19 mouse cellular contexts compared by ENCODE assay signal in the genomic region with DNA sequence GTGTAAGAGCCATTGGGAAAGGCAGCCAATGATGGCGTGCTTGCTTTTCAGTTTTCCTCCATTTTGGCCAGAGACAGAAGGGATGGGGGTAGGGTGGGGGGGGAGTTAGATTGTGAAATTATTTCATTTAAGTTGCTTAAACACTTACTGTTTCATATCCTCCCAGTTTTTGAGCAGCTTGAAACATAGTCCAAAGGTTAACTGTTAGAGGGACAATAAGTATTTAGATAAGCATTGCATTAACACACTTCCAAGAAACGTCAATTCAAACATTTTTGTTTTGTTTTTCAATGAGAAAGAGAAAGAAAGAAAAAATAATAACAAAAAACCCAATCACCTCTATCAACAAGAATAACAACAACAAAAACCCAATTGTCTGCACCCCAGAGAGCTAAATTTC.
A peak's percentile ranks its signal among the peaks of the same experiment; 100 is the strongest.
DNase-seq lines count a peak whose midpoint lies in the region; ATAC-seq lines count a peak whose summit lies in the region.
"Had no signal": no experiment of that assay in that cellular context is flagged by ENCODE, and none has a peak within 500 bp of the region (broad histone marks: within the 10 kb centered on the region; RNA-seq: fewer than 3 reads in every experiment).

No protein-coding gene starts in this region.

- H3K27me3 ChIP-seq in heart, embryonic 16.5 days (ENCODE audit: control insufficient read depth, insufficient read depth, low read length), result no peaks in the 10 kb centered on the region
- no peaks in the 10 kb centered on the region for H3K27me3 ChIP-seq in lung, embryonic 15.5 days
- H3K27me3 ChIP-seq in limb, embryonic 13.5 days, result no peaks in the 10 kb centered on the region

- no peak overlapping the region for H3K4me3 ChIP-seq in heart, embryonic 16.5 days (ENCODE audit: low read length)
- no peak overlapping the region for H3K4me3 ChIP-seq in lung, embryonic 15.5 days
- no peak overlapping the region for H3K4me3 ChIP-seq in limb, embryonic 13.5 days
- H3K4me3 ChIP-seq: erythroblast, embryonic 14.5 days had no signal

- no peaks in the 10 kb centered on the region for H3K9me3 ChIP-seq in heart, embryonic 16.5 days (replicated peaks; ENCODE audit: control insufficient read depth, low read length)
- H3K9me3 ChIP-seq in lung, embryonic 15.5 days, result no peaks in the 10 kb centered on the region
- H3K9me3 ChIP-seq in limb, embryonic 13.5 days, result no peaks in the 10 kb centered on the region

- peaks cover 27% of the 10 kb centered on the region for H3K36me3 ChIP-seq in heart, embryonic 16.5 days (ENCODE audit: control insufficient read depth, insufficient read depth)
- H3K36me3 ChIP-seq in lung, embryonic 15.5 days, result peaks cover 20% of the 10 kb centered on the region
- H3K36me3 ChIP-seq in limb, embryonic 13.5 days, result peaks cover 33% of the 10 kb centered on the region
- H3K36me3 ChIP-seq: G1E had no signal

- 79% methylated on average over 2 of the region's 2 CpGs for WGBS in heart, embryonic 16.5 days
- WGBS in lung, embryonic 15.5 days, result 57% methylated on average over 2 of the region's 2 CpGs
- WGBS in limb, embryonic 13.5 days, result 38% methylated on average over 2 of the region's 2 CpGs

- H3K27ac ChIP-seq in heart, embryonic 16.5 days (ENCODE audit: low read length), result peak overlapping the region; percentile 52; the same call in 1 of the 2 replicates
- H3K27ac ChIP-seq in lung, embryonic 15.5 days, result peak overlapping the region; percentile 80
- H3K27ac ChIP-seq in limb, embryonic 13.5 days, result no peak overlapping the region

- peaks cover 54% of the 10 kb centered on the region for H3K4me1 ChIP-seq in heart, embryonic 16.5 days (ENCODE audit: control insufficient read depth, insufficient read depth, low read length)
- peaks cover 52% of the 10 kb centered on the region for H3K4me1 ChIP-seq in lung, embryonic 15.5 days
- H3K4me1 ChIP-seq in limb, embryonic 13.5 days, result peaks cover 62% of the 10 kb centered on the region

- H3K9ac ChIP-seq in heart, embryonic 16.5 days (ENCODE audit: low read length), result no peak overlapping the region
- no peak overlapping the region for H3K9ac ChIP-seq in lung, embryonic 15.5 days
- no peak overlapping the region for H3K9ac ChIP-seq in limb, embryonic 13.5 days
- H3K9ac ChIP-seq: forebrain, postnatal 0 days had no signal

- no peak for DNase-seq in heart, adult 9 months (ENCODE audit: low spot score in 2 of 2)
- DNase-seq in lung, postnatal 14 days, result no peak
- no peak for DNase-seq in spleen, adult 18-20 months
- DNase-seq in layer of hippocampus, adult 18-20 months (ENCODE audit: low spot score in 2 of 2), result no peak
- DNase-seq: adrenal gland, adult 8-10 months; cerebellum, adult 2 months; forebrain, postnatal 0 days; gastrocnemius, postnatal 10 days; kidney, postnatal 25 days; left cerebral cortex, postnatal 4 days; right cerebral cortex, postnatal 14 days; thymus, postnatal 4 days had no signal

- no peak for ATAC-seq in heart, embryonic 16.5 days (replicated peaks; ENCODE audit: extremely low read depth, insufficient read depth, low FRiP score)
- ATAC-seq in lung, embryonic 15.5 days (ENCODE audit: borderline replicate concordance, extremely low read depth, low FRiP score, low TSS enrichment), result no peak
- ATAC-seq in granulocyte monocyte progenitor cell, adult 5-6 weeks (replicated peaks; ENCODE audit: poor library complexity, severe bottlenecking), result peak; percentile 24
- ATAC-seq in limb, embryonic 13.5 days (ENCODE audit: low FRiP score, low read depth), result peak; percentile 51; the same call in 1 of the 2 replicates
- ATAC-seq: forebrain, postnatal 0 days; hindbrain, embryonic 16.5 days had no signal

- no peak overlapping the region for H3K4me2 ChIP-seq in heart, embryonic 16.5 days (ENCODE audit: low read depth, low read length)
- no peak overlapping the region for H3K4me2 ChIP-seq in lung, embryonic 15.5 days
- H3K4me2 ChIP-seq in limb, embryonic 13.5 days (replicated peaks), result no peak overlapping the region

Comparison
In these comparisons a context has a peak if more than half of its experiments do, and no peak if none do; other contexts are left out.
1. ATAC-seq: peak in granulocyte monocyte progenitor cell, adult 5-6 weeks (single experiment) and limb, embryonic 13.5 days (single experiment); none in heart, embryonic 16.5 days (single experiment) and lung, embryonic 15.5 days (single experiment).